Mouse (Mus musculus) MEL (cell line): Measurements from ENCODE around the gene Irs3. TPM values are rescaled to one million over a fixed set of nuclear protein-coding genes. Genes with fewer than 3 reads are reported as not detected.

ENCODE experiments used
- DNase-seq: peaks from one replicate; pipeline ENCODE4 v3.0.0; 2011; ENCODE audit warnings: low read depth, low spot score
- H3K27ac ChIP-seq: 2 replicates; pipeline ENCODE4 v1.5.1; 2012; ENCODE audit warnings: low read depth, mild to moderate bottlenecking, control low read depth, low read length, moderate library complexity; ENCODE audit not compliant: control insufficient read depth
- H3K27me3 ChIP-seq, 2 experiments: fragments of 150-350 bp in 1 of 2; sonication (generic) in 1 of 2; 2 replicates each; pipeline ENCODE4 v1.6.1; 2012; ENCODE audit warnings: low read length in 2 of 2, mild to moderate bottlenecking in 2 of 2, improper control_type of control experiment in 1 of 2, moderate library complexity in 1 of 2; ENCODE audit not compliant: insufficient read depth in 2 of 2, control insufficient read depth in 1 of 2
- H3K36me3 ChIP-seq, 2 experiments: 2 replicates each; pipeline ENCODE4 v1.6.1; 2012 to 2014; ENCODE audit warnings: low read length in 2 of 2, improper control_type of control experiment in 1 of 2, inconsistent platforms in 1 of 2, mild to moderate bottlenecking in 1 of 2; ENCODE audit not compliant: insufficient read depth in 2 of 2, control insufficient read depth in 1 of 2
- H3K4me1 ChIP-seq, 2 experiments: fragments of 150-350 bp in 1 of 2; sonication (generic) in 1 of 2; 2 replicates each; pipeline ENCODE4 v1.6.1; 2012; ENCODE audit warnings: low read length in 2 of 2, improper control_type of control experiment in 1 of 2, mild to moderate bottlenecking in 1 of 2; ENCODE audit not compliant: insufficient read depth in 2 of 2, control insufficient read depth in 1 of 2
- H3K4me3 ChIP-seq, 2 experiments: fragments of 150-350 bp in 1 of 2; sonication (generic) in 1 of 2; 2 replicates each; pipeline ENCODE4 v1.5.1; 2012; ENCODE audit warnings: low read depth in 2 of 2, low read length in 2 of 2, mild to moderate bottlenecking in 2 of 2, moderate library complexity in 2 of 2, control low read depth in 1 of 2, improper control_type of control experiment in 1 of 2; ENCODE audit not compliant: control insufficient read depth in 1 of 2, insufficient read depth in 1 of 2
- H3K79me2 ChIP-seq: 2 replicates; pipeline ENCODE4 v1.6.1; 2012; ENCODE audit warnings: mild to moderate bottlenecking, low read length, moderate library complexity; ENCODE audit not compliant: control insufficient read depth, poor library complexity, insufficient read depth
- H3K9ac ChIP-seq: 2 replicates; pipeline ENCODE4 v1.6.1; 2012; ENCODE audit warnings: low read depth, mild to moderate bottlenecking, control low read depth, low read length, moderate library complexity; ENCODE audit not compliant: control insufficient read depth, poor library complexity, severe bottlenecking
- H3K9me3 ChIP-seq: fragments of 150-350 bp; sonication (generic); replicated peaks from 2 replicates; pipeline ENCODE4 v1.6.1; 2012; ENCODE audit warnings: mild to moderate bottlenecking, low read length, improper control_type of control experiment, moderate library complexity; ENCODE audit not compliant: insufficient read depth
- BHLHE40 ChIP-seq: IDR thresholded peaks from 2 replicates; pipeline ENCODE4 v1.6.1; 2012; ENCODE audit warnings: low read depth, mild to moderate bottlenecking, inconsistent platforms, low read length, improper control_type of control experiment, borderline replicate concordance
- CHD2 ChIP-seq: IDR thresholded peaks from 2 replicates; pipeline ENCODE4 v1.6.1; 2011; ENCODE audit warnings: low read length, improper control_type of control experiment
- CTCF ChIP-seq, 3 experiments: IDR thresholded peaks in 2 of 3; conservative IDR thresholded peaks in 1 of 3; 2 replicates each; pipeline ENCODE4 v1.5.1; 2011 to 2012; ENCODE audit warnings: low read length in 3 of 3, low read depth in 2 of 3, mild to moderate bottlenecking in 2 of 3, improper control_type of control experiment in 1 of 3, inconsistent platforms in 1 of 3, mixed read lengths in 1 of 3, moderate library complexity in 1 of 3; ENCODE audit not compliant: control insufficient read depth in 1 of 3, insufficient read depth in 1 of 3, poor library complexity in 1 of 3, severe bottlenecking in 1 of 3
- E2F4 ChIP-seq: IDR thresholded peaks from 2 replicates; pipeline ENCODE4 v1.6.1; 2011; ENCODE audit warnings: low read depth, low read length, improper control_type of control experiment, borderline replicate concordance
- HCFC1 ChIP-seq: IDR thresholded peaks from 2 replicates; pipeline ENCODE4 v1.6.1; 2012; ENCODE audit warnings: low read depth, mild to moderate bottlenecking, inconsistent platforms, low read length, improper control_type of control experiment, moderate library complexity
- MAFK ChIP-seq: IDR thresholded peaks from 2 replicates; pipeline ENCODE4 v1.6.1; 2011; ENCODE audit warnings: low read depth, mild to moderate bottlenecking, low read length, improper control_type of control experiment, borderline replicate concordance
- MAX ChIP-seq: IDR thresholded peaks from 2 replicates; pipeline ENCODE4 v1.6.1; 2011; ENCODE audit warnings: low read length, improper control_type of control experiment
- MAZ ChIP-seq: IDR thresholded peaks from 2 replicates; pipeline ENCODE4 v1.6.1; 2012; ENCODE audit warnings: low read depth, mild to moderate bottlenecking, inconsistent platforms, low read length, improper control_type of control experiment
- MXI1 ChIP-seq: IDR thresholded peaks from 2 replicates; pipeline ENCODE4 v1.6.1; 2011; ENCODE audit warnings: mild to moderate bottlenecking, low read depth, low read length, improper control_type of control experiment
- MYB ChIP-seq: IDR thresholded peaks from 2 replicates; pipeline ENCODE4 v1.6.1; 2011; ENCODE audit warnings: mild to moderate bottlenecking, low read depth, low read length, improper control_type of control experiment
- MYC ChIP-seq: IDR thresholded peaks from 2 replicates; pipeline ENCODE4 v1.6.1; 2011; ENCODE audit warnings: low read depth, mild to moderate bottlenecking, low read length, improper control_type of control experiment, moderate library complexity
- POLR2A ChIP-seq, 2 experiments: IDR thresholded peaks; 2 replicates each; pipeline ENCODE4 v1.6.1; 2011 to 2012; ENCODE audit warnings: low read length in 2 of 2, mild to moderate bottlenecking in 2 of 2, control low read depth in 1 of 2, improper control_type of control experiment in 1 of 2, low read depth in 1 of 2, moderate library complexity in 1 of 2; ENCODE audit not compliant: control insufficient read depth in 1 of 2, insufficient read depth in 1 of 2, poor library complexity in 1 of 2
- SIN3A ChIP-seq: IDR thresholded peaks from 2 replicates; pipeline ENCODE4 v1.6.1; 2012; ENCODE audit warnings: low read length, improper control_type of control experiment, inconsistent platforms
- SMC3 ChIP-seq: IDR thresholded peaks from 2 replicates; pipeline ENCODE4 v1.6.1; 2011; ENCODE audit warnings: low read depth, low read length, improper control_type of control experiment
- TBP ChIP-seq: IDR thresholded peaks from 2 replicates; pipeline ENCODE4 v1.8.0; 2011; ENCODE audit warnings: low read depth, low read length, improper control_type of control experiment
- USF1 ChIP-seq: IDR thresholded peaks from 2 replicates; pipeline ENCODE4 v1.6.1; 2014; ENCODE audit warnings: low read depth, mild to moderate bottlenecking, inconsistent platforms, low read length, improper control_type of control experiment, moderate library complexity
- USF2 ChIP-seq, 2 experiments: IDR thresholded peaks; 2 replicates each; pipeline ENCODE4 v1.6.1; 2011 to 2012; ENCODE audit warnings: improper control_type of control experiment in 2 of 2, low read length in 2 of 2, borderline replicate concordance in 1 of 2, inconsistent platforms in 1 of 2, low read depth in 1 of 2, mild to moderate bottlenecking in 1 of 2; ENCODE audit not compliant: insufficient read depth in 1 of 2
- ZNF384 ChIP-seq: IDR thresholded peaks from 2 replicates; pipeline ENCODE4 v1.6.1; 2012; ENCODE audit warnings: low read depth, mild to moderate bottlenecking, inconsistent platforms, low read length, improper control_type of control experiment
- polyA plus RNA-seq, 2 experiments: library from polyadenylated mRNA; stranded (reverse) in 1 of 2; unstranded in 1 of 2; fragments of >175 nt in 1 of 2; fragments of >200 nt in 1 of 2; gene quantifications; 2 replicates each; pipeline versions ENCODE4 v1.2.1 to v1.2.4; 2012; ENCODE audit warnings: low replicate concordance in 2 of 2, low read depth in 1 of 2; ENCODE audit not compliant: insufficient read length in 2 of 2, insufficient read depth in 1 of 2, missing spikeins in 1 of 2
- total RNA-seq: library from RNA; depleted of rRNA; stranded (reverse); fragments of 300-350 nt; gene quantifications from 2 replicates; pipeline ENCODE4 v1.2.3, GENCODE M21; 2012

The Irs3 gene
- total and polyA plus RNA-seq, 3 experiments = not detected

DNA sequence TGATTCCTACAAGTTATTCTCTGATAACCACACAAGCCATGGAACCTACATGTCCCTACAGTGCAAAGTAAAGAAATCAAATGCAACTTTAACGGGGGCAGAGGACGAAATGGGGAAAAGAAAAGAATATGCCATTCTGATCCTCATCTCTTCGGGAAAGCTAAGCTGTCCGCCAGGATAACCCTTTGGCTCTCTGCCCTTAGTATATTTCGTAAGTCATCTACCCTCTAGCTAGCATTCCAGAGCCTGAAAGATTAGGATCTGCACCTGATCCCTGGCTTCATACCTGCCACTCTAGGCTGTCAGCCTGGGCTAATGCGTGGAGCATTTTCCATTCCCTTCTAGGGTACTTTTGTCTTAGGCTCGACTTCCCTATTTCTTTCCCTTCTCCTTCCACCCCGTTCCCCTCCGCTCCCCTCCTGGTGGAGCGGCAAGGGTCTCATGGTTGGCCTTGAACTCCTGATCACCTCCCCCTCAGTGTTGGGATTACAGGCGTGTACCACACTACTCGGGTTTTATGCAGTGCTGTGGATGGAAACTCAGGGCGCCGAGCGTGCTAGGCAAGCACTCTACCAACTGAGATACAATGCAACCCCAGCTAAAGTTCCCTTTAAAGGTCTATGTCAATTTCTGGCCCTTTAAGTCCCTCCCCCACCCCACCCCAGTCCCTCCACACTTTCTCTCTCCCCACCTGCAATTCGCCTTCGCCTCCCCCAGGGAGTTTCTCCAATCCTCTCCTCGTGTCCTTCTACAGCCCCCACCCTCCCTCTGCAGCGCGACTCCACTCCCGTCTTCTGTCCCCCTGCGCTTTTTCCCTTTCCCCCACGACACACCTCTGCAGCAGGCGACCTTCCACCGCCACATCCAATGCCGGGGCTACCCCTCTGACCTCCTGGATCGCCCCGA is 38.1 kb upstream of the Irs3 start:
- peak overlapping the region; percentile 83 for H3K9ac ChIP-seq
- H3K79me2 ChIP-seq = peaks cover 45% of the 10 kb centered on the region
- peak; percentile 75 for TF ChIP-seq SIN3A
- no peak for TF ChIP-seq HCFC1
- TF ChIP-seq E2F4 = no peak
- TF ChIP-seq USF1 = no peak
- TF ChIP-seq SMC3 = no peak
- peak; percentile 50; the same call in 1 of the 2 replicates for TF ChIP-seq TBP
- 0 out of 2 replicates have a peak, but pooled peaks have one; percentile 24 for TF ChIP-seq MYC
- TF ChIP-seq USF2 (IDR thresholded peaks at IDR 0.05; ENCODE audit: borderline replicate concordance in 1 of 2, insufficient read depth in 1 of 2, low read depth in 1 of 2, low read length in 2 of 2) = no peak
- TF ChIP-seq ZNF384 = no peak
- TF ChIP-seq POLR2A (IDR thresholded peaks at IDR 0.05; ENCODE audit: control insufficient read depth in 1 of 2, insufficient read depth in 1 of 2, low read depth in 1 of 2, low read length in 2 of 2, poor library complexity in 1 of 2) = no peak; a peak in 1 of 4 replicates
- TF ChIP-seq CHD2 = no peak
- TF ChIP-seq MAFK = peak; percentile 19; the same call in 1 of the 2 replicates
- peak; percentile 67 for TF ChIP-seq MXI1
- no peak for TF ChIP-seq MYB
- TF ChIP-seq MAX = 0 out of 2 replicates have a peak, but pooled peaks have one; percentile 29
- no peak for TF ChIP-seq CTCF (IDR thresholded peaks at IDR 0.05 in 2 of 3, conservative IDR thresholded peaks at IDR 0.05 in 1 of 3; ENCODE audit: control insufficient read depth in 1 of 3, insufficient read depth in 1 of 3, low read depth in 2 of 3, low read length in 3 of 3, poor library complexity in 1 of 3, severe bottlenecking in 1 of 3)
- TF ChIP-seq MAZ = no peak; the same call in 1 of the 2 replicates
- peaks cover 8 to 32% of the 10 kb centered on the region in 2 experiments; a peak in 3 of 4 replicates for H3K4me1 ChIP-seq
- no peaks in the 10 kb centered on the region for H3K27me3 ChIP-seq
- H3K27ac ChIP-seq = peak overlapping the region; percentile 77
- no peaks in the 10 kb centered on the region for H3K9me3 ChIP-seq
- H3K36me3 ChIP-seq = peaks cover 0 to 37% of the 10 kb centered on the region in 2 experiments; a peak in 3 of 4 replicates
- DNase-seq = peak; percentile 88
- H3K4me3 ChIP-seq = peak overlapping the region; percentile 63 to 91

DNA sequence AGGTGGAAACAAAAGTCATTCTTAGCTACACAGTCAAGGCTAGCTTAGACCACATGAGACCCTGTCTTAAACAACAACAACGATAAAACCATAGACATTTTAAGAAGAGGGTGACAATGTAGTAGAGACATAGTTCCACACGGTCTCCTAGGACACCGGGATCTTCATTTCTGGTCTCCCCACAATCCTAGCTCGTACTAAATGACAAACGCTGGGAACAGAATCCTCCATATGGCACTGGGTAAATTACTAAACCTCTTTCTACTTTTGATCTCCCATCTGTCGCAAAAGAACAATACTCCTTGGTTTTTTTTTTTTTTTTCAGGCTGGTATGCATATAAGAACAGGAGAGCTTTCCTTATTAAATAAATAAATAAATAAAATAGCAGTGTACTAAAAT is 37.0 kb upstream of the Irs3 start:
- no peak overlapping the region for H3K27ac ChIP-seq
- H3K27me3 ChIP-seq = no peaks in the 10 kb centered on the region
- no peaks in the 10 kb centered on the region for H3K9me3 ChIP-seq
- peak overlapping the region in 1 of 2 experiments; percentile 63; a peak in 2 of 4 replicates for H3K4me3 ChIP-seq
- peaks cover 51% of the 10 kb centered on the region for H3K79me2 ChIP-seq
- peaks cover 0 to 37% of the 10 kb centered on the region in 2 experiments; a peak in 3 of 4 replicates for H3K36me3 ChIP-seq
- H3K9ac ChIP-seq = peak overlapping the region; percentile 83; the same call in 1 of the 2 replicates
- peaks cover 8 to 32% of the 10 kb centered on the region in 2 experiments; a peak in 3 of 4 replicates for H3K4me1 ChIP-seq
- no peak for DNase-seq
- no peak for TF ChIP-seq BHLHE40
